Mouse (Mus musculus) induced T-regulatory cell, adult 2 months (primary cell): ENCODE results near the gene Rad54l2.
A peak's percentile ranks its signal among the peaks of the same experiment; 100 is the strongest.

Source experiments
- DNase-seq: peaks from one replicate; pipeline ENCODE4 v3.0.0-alpha.2; 2012; ENCODE audit warnings: low read depth

Rad54l2 gene

DNA sequence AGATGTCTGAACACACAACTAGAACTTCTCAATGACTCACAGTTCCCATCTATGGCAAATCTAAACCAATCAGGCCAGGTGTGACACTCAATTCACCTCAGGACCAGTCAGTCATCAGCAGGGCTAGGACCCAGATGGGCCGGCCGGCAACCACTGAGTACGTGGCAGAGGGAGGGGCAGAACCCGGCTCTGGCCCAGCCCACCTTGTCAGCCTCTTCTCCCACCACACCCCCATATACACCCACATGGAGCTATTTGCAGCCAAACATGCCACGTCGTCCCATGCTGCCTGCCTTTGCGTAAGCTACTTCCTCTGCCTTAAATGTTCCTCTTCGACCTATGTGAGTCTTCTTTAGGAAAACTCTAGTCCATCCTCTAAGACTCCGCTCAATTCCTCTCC is 113.0 kb downstream of the Rad54l2 start:
- DNase-seq, result no peak

DNA sequence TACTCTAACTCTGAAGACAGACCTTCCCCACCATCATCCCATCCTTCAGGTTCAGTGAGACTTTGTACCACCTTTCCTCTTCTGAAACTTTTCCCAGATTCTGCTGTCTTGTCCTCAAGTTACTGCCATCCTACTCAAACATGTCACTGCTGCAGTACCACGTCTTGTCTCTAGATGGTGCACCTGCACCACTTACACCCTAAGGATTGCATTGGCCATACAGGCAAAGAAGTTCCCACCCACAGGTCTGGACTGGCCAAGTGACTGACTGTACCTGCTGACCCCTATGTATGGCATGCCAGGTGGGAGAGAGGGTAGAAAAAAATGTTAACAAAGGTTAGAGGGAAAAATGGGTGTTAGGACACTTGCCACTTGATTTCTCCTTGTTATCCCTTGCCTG is 113.5 kb downstream of the Rad54l2 start:
- peak; percentile 87 for DNase-seq

GRCm38 (mm10) chr9:106673860-106674259 is 115.1 kb downstream of the Rad54l2 start:
- no peak for DNase-seq

DNA sequence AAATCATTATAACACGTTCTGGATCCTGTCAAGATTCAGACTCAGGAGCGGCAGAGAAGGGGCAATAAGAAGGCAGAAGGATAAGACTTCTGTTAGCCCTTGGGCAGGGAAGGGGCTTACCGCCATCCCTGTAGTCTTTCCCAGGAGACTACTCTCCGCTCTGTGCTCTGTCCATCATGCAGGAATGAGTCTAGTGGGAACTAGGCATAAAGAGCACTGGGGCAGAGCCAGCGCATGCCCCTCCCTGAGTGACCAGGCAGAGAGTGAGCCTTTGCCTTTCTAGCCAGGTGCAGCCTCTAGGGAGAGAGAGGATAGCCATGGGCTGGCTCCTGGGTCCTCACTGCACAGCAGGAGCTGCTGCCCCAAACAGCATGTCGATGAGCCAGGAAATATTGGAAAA is 124.1 kb downstream of the Rad54l2 start:
- DNase-seq, result no peak

DNA sequence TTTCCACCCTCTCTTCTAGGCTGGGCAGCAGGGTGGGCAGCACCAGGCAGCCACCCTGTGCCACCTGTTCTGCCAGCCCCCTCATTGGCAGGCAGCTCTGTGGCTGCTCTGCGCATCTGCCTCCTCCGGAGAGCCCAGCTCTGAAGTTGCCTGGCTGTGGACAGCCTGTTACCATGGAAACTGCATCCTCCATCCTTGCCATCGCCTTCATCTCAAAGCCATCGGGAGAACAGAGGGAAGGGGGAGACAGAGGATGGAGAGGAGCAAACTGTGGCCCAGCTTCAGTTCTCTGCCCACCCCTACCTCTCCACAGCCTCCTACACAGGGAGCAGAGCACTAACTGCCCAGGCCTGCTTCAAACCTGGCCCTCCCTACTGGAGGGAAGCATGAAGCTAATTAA is 124.6 kb downstream of the Rad54l2 start:
- no peak for DNase-seq

- no peak for DNase-seq
Observed at GRCm38 (mm10) chr9:106663200-106663599, 125.8 kb downstream of the Rad54l2 start.

GRCm38 (mm10) chr9:106659935-106660334 is 129.1 kb downstream of the Rad54l2 start:
- no peak for DNase-seq

- DNase-seq, result no peak
Observed at GRCm38 (mm10) chr9:106659441-106659840, 129.6 kb downstream of the Rad54l2 start.

GRCm38 (mm10) chr9:106657592-106657991 is 131.4 kb downstream of the Rad54l2 start:
- no peak for DNase-seq

GRCm38 (mm10) chr9:106656820-106657219 is 132.2 kb downstream of the Rad54l2 start:
- no peak for DNase-seq

DNA sequence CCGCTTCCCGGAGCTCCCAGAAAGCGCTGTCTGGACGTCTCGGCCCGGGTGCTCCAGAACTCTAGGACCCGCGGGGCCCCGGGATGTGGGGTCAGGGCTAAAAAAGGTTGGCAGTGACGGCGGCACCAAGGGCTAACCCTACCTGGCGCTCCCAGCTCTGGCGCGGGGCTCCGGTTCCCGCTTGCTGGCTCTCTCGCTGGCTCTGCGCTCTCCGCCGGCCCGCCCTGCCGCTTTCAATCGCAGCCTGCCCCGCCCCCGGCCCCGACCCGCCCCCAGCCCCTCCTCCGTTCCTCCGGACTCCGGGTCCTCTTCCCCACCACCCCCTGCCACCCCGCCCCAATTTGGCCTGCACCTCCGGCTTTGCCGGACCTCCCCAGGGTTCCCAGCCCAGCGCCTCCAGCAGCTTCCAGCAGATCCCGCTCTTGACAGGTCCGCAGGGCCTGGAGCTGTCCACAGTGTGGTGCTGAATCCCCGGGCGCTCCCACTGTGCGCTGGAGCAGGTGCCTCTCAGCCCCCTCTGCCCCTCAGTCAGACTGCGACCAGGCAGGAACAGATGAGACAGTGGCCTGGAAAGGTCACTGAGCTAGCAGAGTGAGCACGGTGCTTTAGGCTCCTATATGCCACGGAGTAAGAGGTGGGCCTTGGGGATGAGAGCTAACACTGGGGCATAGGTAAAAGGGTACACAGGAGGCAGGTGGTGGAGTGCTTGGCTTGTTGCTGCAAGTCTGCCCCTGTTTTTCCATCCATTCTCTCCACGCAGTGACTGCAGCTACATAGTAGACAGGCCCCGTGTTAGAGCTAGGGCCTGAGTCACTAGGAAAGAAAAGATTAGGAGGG is 132.9 kb downstream of the Rad54l2 start, which contains the start of gene Grm2:
TSS of gene Grm2 (minus strand) at position 199 of the 837 bp plus-strand sequence.
- DNase-seq, result peak; percentile 35

DNA sequence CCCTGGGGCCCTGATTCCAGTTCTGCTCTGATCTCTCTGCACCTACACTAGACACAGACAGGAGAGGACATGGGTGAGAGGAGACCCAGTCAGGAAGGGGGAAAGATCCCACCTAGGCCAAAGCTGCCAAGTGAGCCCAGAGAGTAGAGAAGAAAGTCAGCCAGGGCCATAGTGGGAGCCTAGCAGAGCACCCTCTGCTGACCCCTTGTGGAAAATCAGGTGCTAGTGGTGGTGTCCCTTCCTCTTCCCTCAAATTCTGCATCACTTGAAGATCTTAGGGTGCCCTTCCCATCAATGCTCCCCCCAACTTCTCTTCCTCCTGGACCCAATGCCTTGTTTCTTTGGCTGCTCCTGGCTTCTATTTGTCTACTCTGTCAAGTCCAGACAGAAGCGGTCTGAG is 136.3 kb downstream of the Rad54l2 start:
- no peak for DNase-seq

DNA sequence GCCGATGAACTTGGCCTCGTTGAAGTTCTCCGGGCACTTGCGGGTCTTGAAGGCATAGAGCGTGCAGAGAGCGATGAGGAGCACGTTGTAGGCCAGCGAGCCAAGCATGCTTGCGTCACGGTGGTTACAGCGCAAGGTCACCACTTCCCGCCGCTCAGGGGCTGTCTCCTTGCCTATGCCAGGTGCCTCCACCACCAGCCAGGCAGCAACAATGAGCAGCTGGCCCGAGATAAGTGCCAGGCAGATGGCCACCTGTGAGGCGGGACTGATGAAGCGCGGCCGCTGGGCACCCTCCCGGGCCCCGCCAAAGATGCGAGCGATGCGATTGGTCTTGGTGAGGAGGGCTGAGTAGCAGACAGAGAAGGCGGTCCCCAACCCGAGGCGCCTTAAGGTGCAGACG is 141.8 kb downstream of the Rad54l2 start:
- DNase-seq, result no peak

DNA sequence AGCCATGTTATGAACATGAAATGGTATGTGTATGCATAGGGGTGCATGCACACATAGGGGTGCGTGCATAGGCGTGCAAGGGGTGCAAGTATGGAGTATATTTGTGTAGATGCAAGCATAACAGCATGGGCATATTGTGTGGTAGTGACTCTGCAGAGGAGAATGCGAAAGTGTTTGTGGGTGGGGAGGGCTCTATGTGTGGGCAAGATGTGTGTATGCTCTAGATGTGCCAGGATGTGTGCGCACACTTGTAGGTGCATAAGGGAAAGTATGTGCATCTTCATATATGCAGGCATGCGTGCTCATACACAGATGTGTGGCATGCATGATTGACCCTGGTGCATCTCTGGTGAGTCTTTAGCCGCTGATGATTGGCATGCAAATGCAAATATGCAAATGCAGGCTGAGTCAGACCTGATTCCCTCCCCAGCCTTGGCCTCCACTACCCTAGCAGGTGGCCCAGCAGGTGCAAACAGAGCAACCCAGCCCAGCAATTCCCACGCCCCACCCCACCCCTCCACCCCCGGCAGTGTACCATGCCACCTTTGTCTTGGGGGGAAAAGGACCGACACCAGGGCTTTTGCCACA is 143.2 kb downstream of the Rad54l2 start:
- DNase-seq, result no peak

- peak; percentile 11 for DNase-seq
Observed at GRCm38 (mm10) chr9:106643787-106644186, 145.2 kb downstream of the Rad54l2 start.

GRCm38 (mm10) chr9:106643128-106643527 is 145.9 kb downstream of the Rad54l2 start:
- peak; percentile 75 for DNase-seq

DNA sequence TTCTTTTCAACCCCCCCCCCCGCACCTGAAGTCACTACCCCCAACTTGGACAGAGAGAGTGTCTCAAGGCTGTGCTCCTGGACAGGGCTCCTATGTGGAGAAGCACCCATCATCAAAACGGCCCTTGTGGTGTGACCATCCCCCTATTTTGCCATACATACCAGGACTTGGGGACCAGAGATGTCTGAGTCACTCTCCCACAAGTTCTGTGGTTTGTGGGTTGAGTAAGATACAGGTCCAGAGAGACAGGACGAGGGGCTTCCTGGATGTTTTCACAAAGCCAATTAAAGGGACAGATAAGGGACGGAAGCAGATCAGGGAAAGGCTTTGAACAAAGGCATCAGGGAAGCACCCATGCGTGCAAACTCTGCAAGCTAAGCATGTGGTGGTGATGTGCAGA is 147.6 kb downstream of the Rad54l2 start:
- DNase-seq, result no peak

- DNase-seq, result no peak
Observed at GRCm38 (mm10) chr9:106638154-106638553, 150.8 kb downstream of the Rad54l2 start.
